Mouse (Mus musculus): ENCODE measurements around the gene Pmm2. TPM values are rescaled to one million over a fixed set of nuclear protein-coding genes. Genes with fewer than 3 reads are reported as not detected.

Pmm2 gene
- 74.3 to 90.7 TPM (median 81.2 TPM) in 4 replicates for total RNA-seq (2023)

DNA sequence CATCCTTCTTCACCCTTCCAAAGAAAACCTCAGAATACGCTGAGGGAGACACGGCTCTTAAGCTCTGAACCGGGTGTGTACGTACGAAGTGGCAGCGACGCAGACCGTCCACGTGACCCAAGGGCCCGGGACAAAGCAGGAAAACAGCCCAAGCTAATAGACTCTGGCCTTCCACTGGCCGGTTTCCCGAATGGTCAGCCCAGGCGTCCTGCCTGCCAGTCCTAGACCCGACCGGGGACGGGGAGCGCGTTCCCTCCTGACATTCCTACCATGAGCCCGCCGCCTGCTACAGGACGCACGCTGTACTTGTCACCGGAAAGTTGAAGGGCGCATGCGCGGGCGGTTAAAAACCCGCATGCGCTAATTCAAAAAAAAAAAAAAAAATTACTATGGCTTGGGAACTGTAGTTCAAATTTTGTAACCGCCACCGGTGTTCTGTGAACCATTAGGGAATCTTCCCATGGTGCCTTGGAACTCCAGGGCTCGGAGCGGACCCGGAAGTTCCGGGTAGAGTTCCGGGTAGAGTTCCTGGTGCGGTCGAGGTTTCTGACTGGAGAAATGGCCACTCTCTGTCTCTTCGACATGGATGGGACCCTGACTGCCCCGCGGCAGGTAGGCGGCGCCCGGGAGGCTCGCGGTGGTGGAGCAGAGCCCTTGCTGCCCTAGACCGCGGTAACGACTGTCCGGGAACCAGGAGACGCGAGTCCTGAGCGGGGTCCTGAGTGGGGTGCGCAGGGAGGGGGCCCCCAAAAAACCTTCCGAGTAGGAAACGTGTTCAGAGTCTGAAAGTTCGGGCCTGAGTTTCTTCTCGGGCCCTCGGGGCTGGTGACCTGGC lies at the start of gene Pmm2, which contains the start of gene Tmem186:
Gene Pmm2 (plus strand): TSS at position 458 of the 835 bp plus-strand sequence.
Gene Tmem186 (minus strand): TSS at position 496 of the 835 bp plus-strand sequence.

DNA sequence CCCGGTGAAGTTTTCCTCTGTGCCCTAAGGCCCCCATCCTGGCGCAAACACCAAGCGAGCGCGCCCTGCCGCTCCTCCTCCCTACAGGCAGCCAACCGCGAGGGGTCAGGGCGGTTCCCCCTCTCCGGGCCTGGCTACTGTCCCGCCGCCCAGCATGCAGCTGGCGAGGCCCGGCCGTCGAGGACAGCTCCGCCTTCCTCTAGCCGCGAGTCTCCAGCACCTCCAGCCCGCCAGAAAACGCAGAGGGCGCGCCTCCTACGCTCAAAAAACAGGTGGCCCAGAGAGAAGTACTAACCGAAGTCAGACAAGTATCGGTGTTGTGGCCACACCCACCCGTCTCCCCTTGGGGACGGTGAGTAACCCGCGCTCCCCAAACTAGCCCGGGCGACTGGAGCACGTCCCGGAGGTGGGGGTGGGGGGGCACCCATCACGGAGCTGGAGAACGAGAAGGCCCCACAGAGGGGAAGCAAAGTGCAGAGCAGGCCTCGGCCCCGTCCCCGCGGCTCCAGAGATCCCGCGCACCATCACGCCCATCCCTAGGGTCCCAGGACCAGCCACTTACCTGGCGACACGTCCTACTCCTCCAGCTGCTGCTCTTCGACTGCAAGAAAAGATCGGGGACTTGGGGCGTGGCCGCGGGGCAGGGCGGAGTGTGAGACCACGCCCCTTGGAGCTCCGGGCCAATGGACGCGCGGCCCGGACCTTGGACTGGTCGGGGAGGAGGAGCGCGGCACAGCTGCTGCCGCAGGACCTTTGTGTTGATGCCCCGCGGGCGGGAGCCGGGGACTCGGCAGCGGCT lies 34.3 kb downstream of the Pmm2 start, which contains the start of gene Carhsp1:
Gene Carhsp1 (minus strand): TSS at position 605 of the 799 bp plus-strand sequence.

GRCm38 (mm10) chr16:8680470-8680869 lies 43.0 kb downstream of the Pmm2 start, which contains the start of gene Gm5767:
Gene Gm5767 (plus strand): TSS chr16:8680770.

Other genes starting within 250 kb of the Pmm2 start
- gene Tmem114, start 212.5 kb upstream of the Pmm2 start, total RNA-seq (2023), result not detected in 4 replicates
- 18.7 to 23.7 TPM (median 21.8 TPM) in 4 replicates for gene Mettl22, start 166.9 kb upstream of the Pmm2 start, total RNA-seq (2023)
- not detected in 4 replicates for gene Abat, start 124.2 kb upstream of the Pmm2 start, total RNA-seq (2023)
- gene Tmem186, start within 50 bp of the Pmm2 start, total RNA-seq (2023), result 8.8 to 11.2 TPM (median 10.1 TPM) in 4 replicates
- 17.1 to 20.8 TPM (median 18.8 TPM) in 4 replicates for gene Carhsp1, start 34.5 kb downstream of the Pmm2 start, total RNA-seq (2023)
- not detected in 4 replicates for gene Gm5767, start 43.1 kb downstream of the Pmm2 start, total RNA-seq (2023)
- 267 to 291 TPM (median 268 TPM) in 4 replicates for gene Usp7, start 154.6 kb downstream of the Pmm2 start, total RNA-seq (2023)
- gene 1810013L24Rik, start 192.4 kb downstream of the Pmm2 start, total RNA-seq (2023), result 98.7 to 110 TPM (median 104 TPM) in 4 replicates

All from B cell, adult 62 days (primary cell).